In genomic region chrX:13458766-13459165, GRCm38 (mm10) we compare ENCODE assay signal across 12 mouse cellular contexts. TPM values are rescaled to one million over a fixed set of nuclear protein-coding genes. Genes with fewer than 3 reads are reported as not detected.
"Had no signal": no experiment of that assay in that cellular context is flagged by ENCODE, and none has a peak within 500 bp of the region (broad histone marks: within the 10 kb centered on the region; RNA-seq: fewer than 3 reads in every experiment).

No protein-coding gene starts in this region.

- ATAC-seq: intestine, embryonic 15.5 days; lung, postnatal 0 days had no signal

- DNase-seq: kidney, adult 18-20 months; kidney, postnatal 10 days; kidney, postnatal 4 days; left cerebral cortex, postnatal 4 days; lung, adult 2 months; lung, postnatal 4 days; midbrain, embryonic 14.5 days had no signal

RNA-seq across cellular contexts. Expression of gene Nyx, which starts 7.1 kb away (rescaled TPM):
- total RNA-seq: liver, adult 2 months; megakaryocyte, adult 5-6 weeks had no signal
- polyA plus RNA-seq: intestine, embryonic 15.5 days; kidney, embryonic 14.5 days had no signal
